Mouse (Mus musculus) midbrain, embryonic 15.5 days (tissue): ENCODE data around the gene Polr3g. TPM values are rescaled to one million over a fixed set of nuclear protein-coding genes. Genes with fewer than 3 reads are reported as not detected.
A peak's percentile ranks its signal among the peaks of the same experiment; 100 is the strongest.
"Not testable (repeated sequence)": the region's sequence is repeated elsewhere in the genome, so short reads cannot be mapped to it uniquely, and the experiment has no call there.

Experiments
- ATAC-seq: fragments of 200-750 bp; cut with Nextera tagmentation; replicated peaks from 2 replicates; pipeline ENCODE4 v1.8.0; 2017; ENCODE audit warnings: moderate TSS enrichment
- H3K27ac ChIP-seq: fragments of 300-500 bp; sonication (generic); 2 replicates; pipeline ENCODE4 v1.5.1; 2015; ENCODE audit warnings: mild to moderate bottlenecking, inconsistent platforms
- H3K27me3 ChIP-seq: fragments of 300-500 bp; sonication (generic); replicated peaks from 2 replicates; pipeline ENCODE4 v1.6.1; 2015; ENCODE audit warnings: inconsistent platforms
- H3K36me3 ChIP-seq: fragments of 300-500 bp; sonication (generic); replicated peaks from 2 replicates; pipeline ENCODE4 v1.6.1; 2015; ENCODE audit warnings: inconsistent platforms
- H3K4me1 ChIP-seq: fragments of 300-500 bp; sonication (generic); 2 replicates; pipeline ENCODE4 v1.6.1; 2015; ENCODE audit warnings: inconsistent platforms
- H3K4me2 ChIP-seq: fragments of 300-500 bp; sonication (generic); 2 replicates; pipeline ENCODE4 v1.6.1; 2015; ENCODE audit warnings: inconsistent platforms, mild to moderate bottlenecking, moderate library complexity
- H3K4me3 ChIP-seq: fragments of 300-500 bp; sonication (generic); 2 replicates; pipeline ENCODE4 v1.5.1; 2015; ENCODE audit warnings: mild to moderate bottlenecking, inconsistent platforms
- H3K9ac ChIP-seq: fragments of 300-500 bp; sonication (generic); 2 replicates; pipeline ENCODE4 v1.6.1; 2015; ENCODE audit warnings: mild to moderate bottlenecking, inconsistent platforms
- H3K9me3 ChIP-seq: fragments of 300-500 bp; sonication (generic); 2 replicates; pipeline ENCODE4 v1.6.1; 2016; ENCODE audit warnings: inconsistent platforms
- WGBS: fragments of 180-500 bp; shearing (Covaris S2); methylation state at CpG from one replicate; pipeline ENCODE4 v1.1.7; 2015; ENCODE audit warnings: mixed read lengths; 5-methylcytosine and 5-hydroxymethylcytosine counted together
- polyA plus RNA-seq: library from polyadenylated mRNA; unstranded; fragments of >200 nt; fragmentation: Nextera tagmentation; extraction: Ambion mirVana; gene quantifications from 2 replicates; pipeline ENCODE4 v1.2.1, GENCODE M21; 2015

The Polr3g gene
- polyA plus RNA-seq, 1 experiment from 2014 or later = 5.0 TPM

DNA sequence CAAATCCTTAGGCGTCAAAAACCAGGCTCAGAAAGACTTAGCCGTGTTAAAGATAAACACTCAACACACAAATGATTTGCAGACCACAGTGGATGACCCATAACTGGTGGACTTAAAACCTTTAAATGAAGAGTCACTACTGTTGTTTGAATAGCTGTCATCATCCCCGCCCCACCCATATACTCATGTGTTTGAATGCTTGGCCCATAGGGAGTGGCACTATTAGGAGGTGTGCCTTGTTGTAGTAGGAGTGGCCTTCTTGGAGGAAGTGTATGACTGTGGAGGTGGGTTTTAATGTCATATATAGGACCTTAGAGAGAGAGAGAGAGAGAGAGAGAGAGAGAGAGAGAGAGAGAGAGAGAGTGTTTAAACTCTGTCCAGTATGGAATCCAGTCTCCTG is 27.7 kb downstream of the Polr3g start:
- Histone ChIP-seq H3K4me3 (no peak overlapping the region), H3K27me3 (no peaks in the 10 kb centered on the region), H3K36me3 (no peaks in the 10 kb centered on the region), H3K4me2 (no peak overlapping the region), H3K9me3 (no peaks in the 10 kb centered on the region), H3K9ac (no peak overlapping the region), H3K4me1 (no peaks in the 10 kb centered on the region), H3K27ac (no peak overlapping the region)
- ATAC-seq = no peak
- WGBS = 92% methylated on average over 3 of the region's 3 CpGs

DNA sequence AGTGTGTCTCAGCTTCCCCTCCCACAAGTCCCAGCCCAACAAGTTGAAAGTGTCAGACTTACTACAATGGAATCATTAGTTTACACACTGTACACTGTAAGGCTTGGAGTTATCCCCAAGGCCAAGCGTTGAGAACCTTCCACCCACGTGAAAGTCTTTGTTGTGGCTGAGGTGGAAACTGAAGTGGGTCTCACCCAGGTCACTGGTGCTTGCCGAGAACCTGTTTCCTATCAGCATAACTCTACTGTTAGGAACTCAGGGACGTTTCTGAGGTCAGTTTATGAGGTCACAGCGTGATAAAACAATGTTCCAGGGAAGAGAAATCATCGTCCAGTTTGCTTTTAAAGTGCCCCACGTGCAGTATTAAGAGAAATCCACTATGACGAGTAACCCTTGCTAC is 35.5 kb downstream of the Polr3g start:
- Histone ChIP-seq H3K36me3 (peaks cover 4% of the 10 kb centered on the region; the same call in 1 of the 2 replicates), H3K4me3 (no peak overlapping the region), H3K27me3 (no peaks in the 10 kb centered on the region), H3K4me2 (no peak overlapping the region), H3K27ac (no peak overlapping the region), H3K9ac (no peak overlapping the region), H3K4me1 (no peaks in the 10 kb centered on the region), H3K9me3 (no peaks in the 10 kb centered on the region)
- ATAC-seq = no peak
- WGBS = 89% methylated on average over 8 of the region's 8 CpGs

GRCm38 (mm10) chr13:81667713-81668112 is 43.1 kb downstream of the Polr3g start:
- Histone ChIP-seq H3K4me1 (no peaks in the 10 kb centered on the region; the same call in 1 of the 2 replicates), H3K27ac (no peak overlapping the region), H3K27me3 (no peaks in the 10 kb centered on the region), H3K4me2 (no peak overlapping the region), H3K4me3 (no peak overlapping the region), H3K9ac (no peak overlapping the region), H3K36me3 (peaks cover 27% of the 10 kb centered on the region), H3K9me3 (no peaks in the 10 kb centered on the region)
- no peak for ATAC-seq
- 93% methylated on average over 5 of the region's 5 CpGs for WGBS

DNA sequence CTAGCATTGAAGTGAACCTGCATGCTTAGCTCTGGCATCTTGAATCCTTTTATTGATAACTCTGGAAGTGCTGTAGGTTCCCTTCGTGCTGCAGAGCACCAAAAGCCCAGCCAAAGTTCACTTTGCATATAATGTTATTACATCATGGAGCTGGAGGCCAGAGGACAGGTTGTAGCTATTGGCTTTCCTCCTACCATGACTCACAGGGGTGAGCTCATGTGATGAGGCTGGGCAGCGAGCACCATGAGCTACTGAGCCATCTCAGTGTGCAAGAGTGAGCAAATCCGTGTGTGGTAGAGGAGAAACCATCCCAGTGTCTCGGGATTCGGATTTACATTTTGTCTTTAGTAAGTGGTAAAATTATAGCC is 46.5 kb downstream of the Polr3g start:
- H3K4me1 ChIP-seq = peaks cover 4% of the 10 kb centered on the region
- no peak overlapping the region for H3K9ac ChIP-seq
- H3K4me3 ChIP-seq = no peak overlapping the region
- no peak overlapping the region for H3K27ac ChIP-seq
- ATAC-seq = no peak
- H3K36me3 ChIP-seq = peaks cover 17% of the 10 kb centered on the region
- WGBS = 96% methylated on average over 5 of the region's 5 CpGs
- H3K4me2 ChIP-seq = no peak overlapping the region
- H3K9me3 ChIP-seq = no peaks in the 10 kb centered on the region
- no peaks in the 10 kb centered on the region for H3K27me3 ChIP-seq

GRCm38 (mm10) chr13:81663566-81664330 is 47.1 kb downstream of the Polr3g start:
- Histone ChIP-seq H3K27ac (no peak overlapping the region), H3K9me3 (no peaks in the 10 kb centered on the region)
- WGBS = 83% methylated on average over 12 of the region's 12 CpGs

DNA sequence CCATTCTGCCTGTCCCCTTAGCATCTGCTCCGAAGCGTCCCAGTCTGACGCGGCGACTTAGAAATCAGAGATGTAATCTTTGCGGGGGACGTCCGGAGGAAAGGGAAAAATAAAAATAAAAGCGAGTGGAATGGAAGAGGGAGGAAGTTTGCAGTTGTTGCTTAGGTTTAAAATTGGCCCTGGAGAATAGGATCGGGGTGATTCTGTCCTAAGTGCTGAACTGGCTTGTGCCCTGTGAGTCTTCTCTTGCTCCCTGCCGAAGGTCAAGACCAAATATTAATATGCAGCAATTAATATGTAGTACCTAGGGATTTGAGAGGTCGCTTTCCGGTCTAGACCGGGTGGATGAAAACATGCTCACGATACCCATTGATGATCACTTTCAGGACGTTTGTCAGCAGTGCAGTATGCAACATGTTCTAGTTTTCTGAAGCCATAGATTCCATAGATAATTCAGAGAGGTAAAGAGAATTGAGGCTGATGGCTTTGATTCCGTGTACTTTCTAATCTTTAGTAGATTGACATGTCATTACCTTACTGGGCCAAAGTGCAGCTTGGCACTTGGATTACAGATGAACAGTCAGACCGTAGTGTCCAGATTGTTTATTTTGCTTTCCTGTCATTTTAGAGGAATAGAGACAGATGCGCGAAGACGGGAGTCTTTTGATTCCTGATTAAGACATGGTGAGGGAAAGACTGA is 52.6 kb downstream of the Polr3g start:
- peak; percentile 28 for ATAC-seq
- H3K4me3 ChIP-seq = peak overlapping the region; percentile 83
- H3K36me3 ChIP-seq = no peaks in the 10 kb centered on the region
- peak overlapping the region; percentile 72 for H3K9ac ChIP-seq
- peak overlapping the region; percentile 71 for H3K4me2 ChIP-seq
- H3K9me3 ChIP-seq = no peaks in the 10 kb centered on the region
- no peaks in the 10 kb centered on the region for H3K27me3 ChIP-seq
- WGBS = 5% methylated on average over 21 of the region's 21 CpGs
- peaks cover 21% of the 10 kb centered on the region for H3K4me1 ChIP-seq
- H3K27ac ChIP-seq = peak overlapping the region; percentile 88

More at GRCm38 (mm10) chr13:81663566-81664330, 47.1 kb downstream of the Polr3g start:
- peaks cover 8% of the 10 kb centered on the region for H3K4me1 ChIP-seq
- peak; percentile 45; the same call in 1 of the 2 replicates for ATAC-seq
- no peak overlapping the region for H3K4me3 ChIP-seq
- no peak overlapping the region for H3K4me2 ChIP-seq
- no peaks in the 10 kb centered on the region for H3K27me3 ChIP-seq
- H3K36me3 ChIP-seq = peaks cover 12% of the 10 kb centered on the region; the same call in 1 of the 2 replicates
- no peak overlapping the region for H3K9ac ChIP-seq

DNA sequence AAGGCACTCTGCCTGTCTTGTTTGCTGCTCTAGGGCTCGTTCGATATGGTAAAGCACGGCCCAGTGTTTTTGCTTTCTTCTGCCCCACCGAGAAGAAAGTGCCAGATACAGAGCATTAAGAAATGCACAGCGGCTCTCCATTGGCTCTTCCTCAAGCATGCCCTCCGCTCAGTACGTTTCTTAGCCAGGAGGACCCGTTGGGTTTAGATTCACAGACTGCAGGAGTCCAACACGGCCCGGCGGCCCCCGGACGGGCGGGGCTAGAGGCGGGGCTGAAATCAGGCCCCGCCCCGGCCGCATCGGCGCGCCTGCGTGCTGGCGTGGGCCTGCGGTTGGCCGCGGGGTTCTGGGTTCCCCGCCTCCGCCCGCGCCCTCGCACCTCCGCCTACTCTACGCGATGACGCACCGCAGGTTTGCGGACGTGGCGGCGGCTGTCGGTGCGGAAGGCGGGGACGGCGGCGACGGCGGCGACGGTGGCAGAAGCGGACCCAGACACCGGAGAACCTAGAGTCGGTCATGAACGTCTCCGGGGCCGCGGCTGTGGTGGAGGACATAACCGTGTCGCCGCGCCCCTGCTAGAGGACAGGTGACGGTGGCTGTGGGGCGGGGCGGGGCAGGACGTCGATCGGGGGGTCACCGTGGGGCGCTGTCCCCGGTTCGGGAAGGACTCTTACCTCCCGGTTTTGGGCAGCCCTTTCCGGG is 53.3 kb downstream of the Polr3g start, which contains the start of gene Lysmd3:
Lysmd3 (plus strand) TSS at position 313 of the 702 bp plus-strand sequence.
- ATAC-seq = peak; percentile 100
- Histone ChIP-seq H3K27ac (peak within 1 kb of the TSS; percentile 88), H3K27me3 (no peaks in the 10 kb centered on the region), H3K4me2 (peak within 1 kb of the TSS; percentile 71), H3K9ac (peak within 1 kb of the TSS; percentile 72), H3K9me3 (no peaks in the 10 kb centered on the region), H3K4me3 (peak within 1 kb of the TSS; percentile 83), H3K4me1 (peaks cover 21% of the 10 kb centered on the region), H3K36me3 (no peaks in the 10 kb centered on the region)
- WGBS = under 1% methylated on average over 73 of the region's 73 CpGs

DNA sequence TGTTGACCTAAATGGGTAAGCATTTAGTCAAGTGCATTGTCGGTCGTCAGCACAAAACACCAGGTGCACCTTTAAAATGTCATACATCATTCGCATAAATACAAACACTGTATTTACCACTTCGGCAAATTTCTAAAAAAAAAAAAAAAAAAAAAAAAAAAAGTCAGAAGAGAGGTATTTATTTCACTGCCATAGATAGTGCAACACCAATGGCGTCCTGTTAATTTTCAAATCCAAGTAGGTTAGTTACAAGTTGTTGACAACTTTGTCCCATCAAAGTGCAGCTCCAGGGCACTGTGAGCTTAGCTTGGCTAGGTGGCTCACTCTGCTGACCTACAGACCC is 53.8 kb downstream of the Polr3g start:
- Histone ChIP-seq H3K4me2 (peak overlapping the region; percentile 71), H3K36me3 (no peaks in the 10 kb centered on the region), H3K9me3 (no peaks in the 10 kb centered on the region), H3K27ac (peak overlapping the region; percentile 88), H3K27me3 (no peaks in the 10 kb centered on the region), H3K4me1 (peaks cover 21% of the 10 kb centered on the region), H3K9ac (peak overlapping the region; percentile 44), H3K4me3 (peak overlapping the region; percentile 83)
- WGBS = 3% methylated on average over 5 of the region's 5 CpGs
- ATAC-seq = no peak

DNA sequence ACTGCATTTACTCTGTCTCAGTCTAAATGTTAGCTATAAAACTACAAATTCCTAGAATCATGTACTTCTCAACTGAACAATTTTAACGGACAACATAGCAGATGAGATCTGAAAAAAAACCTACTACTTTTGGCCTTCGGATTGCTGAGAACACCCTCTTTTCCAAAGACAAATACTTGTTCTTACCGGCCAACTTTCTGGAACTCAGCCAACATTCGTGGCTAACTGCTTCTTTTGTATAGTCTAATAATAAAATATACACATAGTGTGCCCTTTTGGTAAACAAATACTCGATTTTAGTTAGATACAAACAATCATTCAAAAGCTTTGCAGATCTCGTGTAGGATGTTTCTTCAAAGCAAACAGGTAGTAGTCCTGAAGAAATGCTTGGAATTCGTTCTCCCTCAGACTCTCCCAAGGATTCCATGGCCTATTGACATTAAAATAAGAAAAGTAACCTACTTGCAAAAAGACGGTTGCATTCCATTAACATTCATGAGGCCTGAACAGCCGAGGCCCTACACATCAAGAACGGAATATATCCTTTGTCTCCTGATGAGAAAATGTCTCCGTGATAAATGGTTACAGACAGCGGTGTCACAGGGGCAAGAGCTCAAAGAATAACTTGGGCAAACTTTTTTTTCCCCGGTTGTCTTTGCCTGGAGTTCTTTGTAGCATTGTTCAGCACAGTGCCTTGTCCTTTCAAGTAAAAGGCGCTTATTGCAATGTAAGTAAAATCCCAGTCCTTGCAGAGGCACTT is 54.5 kb downstream of the Polr3g start:
- ATAC-seq = no peak
- Histone ChIP-seq H3K4me1 (peaks cover 21% of the 10 kb centered on the region), H3K36me3 (no peaks in the 10 kb centered on the region), H3K27ac (peak overlapping the region; percentile 88; the same call in 1 of the 2 replicates), H3K4me3 (peak overlapping the region; percentile 83), H3K27me3 (no peaks in the 10 kb centered on the region), H3K4me2 (peak overlapping the region; percentile 71), H3K9me3 (no peaks in the 10 kb centered on the region), H3K9ac (no peak overlapping the region)
- WGBS = 4% methylated on average over 14 of the region's 14 CpGs

DNA sequence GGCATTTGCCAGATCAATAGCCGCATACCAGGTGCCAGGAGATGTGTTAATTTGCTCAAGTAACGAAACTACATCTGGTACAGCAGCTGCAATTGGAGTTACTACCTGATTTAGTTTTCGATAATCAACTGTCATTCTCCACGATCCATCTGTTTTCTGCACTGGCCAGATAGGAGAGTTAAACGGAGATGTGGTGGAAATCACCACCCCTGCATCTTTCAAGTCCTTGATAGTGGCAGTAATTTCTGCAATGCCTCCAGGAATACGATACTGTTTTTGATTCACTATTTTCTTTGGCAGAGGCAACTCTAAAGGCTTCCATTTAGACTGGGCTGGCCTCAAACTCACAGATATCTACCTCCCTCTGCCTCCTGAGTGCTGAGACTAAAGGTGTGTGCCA is 60.4 kb downstream of the Polr3g start:
- H3K27ac ChIP-seq, H3K9me3 ChIP-seq, H3K4me1 ChIP-seq, H3K27me3 ChIP-seq, H3K4me3 ChIP-seq, H3K4me2 ChIP-seq, H3K36me3 ChIP-seq, ATAC-seq, H3K9ac ChIP-seq: not testable (repeated sequence)
- 81% methylated on average over 5 of the region's 6 CpGs for WGBS

DNA sequence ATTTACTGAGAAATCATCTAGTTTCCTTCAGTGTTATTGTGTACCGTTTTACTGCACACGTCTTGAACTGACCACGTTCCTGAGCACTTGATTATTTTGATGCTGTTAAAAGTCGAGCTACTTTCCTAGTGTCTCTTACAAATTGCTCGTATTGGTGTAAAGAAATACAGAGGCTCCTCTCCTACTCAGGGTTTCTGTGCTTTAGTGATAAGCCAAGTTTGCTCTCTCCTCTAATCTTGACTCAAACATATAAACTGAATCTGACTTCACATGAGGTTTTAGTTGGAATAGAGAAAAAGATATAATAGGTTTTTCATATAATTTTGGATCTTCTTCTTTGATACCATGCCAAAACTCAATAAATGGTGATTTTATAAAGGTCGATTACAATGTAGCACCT is 64.5 kb downstream of the Polr3g start:
- Histone ChIP-seq H3K4me3 (no peak overlapping the region), H3K4me2 (no peak overlapping the region), H3K36me3 (no peaks in the 10 kb centered on the region), H3K9me3 (no peaks in the 10 kb centered on the region), H3K9ac (no peak overlapping the region), H3K27me3 (no peaks in the 10 kb centered on the region), H3K27ac (no peak overlapping the region), H3K4me1 (peaks cover 9% of the 10 kb centered on the region; the same call in 1 of the 2 replicates)
- 88% methylated on average over 6 of the region's 6 CpGs for WGBS
- no peak for ATAC-seq
